Mouse (Mus musculus) stomach, embryonic 14.5 days (tissue): ENCODE measurements around the gene Rab42. TPM values are rescaled to one million over a fixed set of nuclear protein-coding genes. Genes with fewer than 3 reads are reported as not detected.
"Not testable (repeated sequence)": the region's sequence is repeated elsewhere in the genome, so short reads cannot be mapped to it uniquely, and the experiment has no call there.

Experiments
- ATAC-seq: fragments of 200-750 bp; cut with Nextera tagmentation; 2 replicates; pipeline ENCODE4 v1.8.0; 2017; ENCODE audit warnings: low read depth, moderate TSS enrichment; ENCODE audit not compliant: insufficient number of reproducible peaks, insufficient read depth, low FRiP score
- H3K27ac ChIP-seq: fragments of 300-500 bp; sonication (generic); 2 replicates; pipeline ENCODE4 v1.5.1; 2014; ENCODE audit warnings: mild to moderate bottlenecking, low read length, moderate library complexity, mixed read lengths
- H3K27me3 ChIP-seq: fragments of 300-500 bp; sonication (generic); 2 replicates; pipeline ENCODE4 v1.6.1; 2014; ENCODE audit warnings: low read length, control low read depth, mixed read lengths; ENCODE audit not compliant: control insufficient read depth, insufficient read depth
- H3K36me3 ChIP-seq: fragments of 300-500 bp; sonication (generic); 2 replicates; pipeline ENCODE4 v1.6.1; 2014; ENCODE audit warnings: mild to moderate bottlenecking, control low read depth, low read length, moderate library complexity, mixed read lengths; ENCODE audit not compliant: control insufficient read depth, insufficient read depth
- H3K4me1 ChIP-seq: fragments of 300-500 bp; sonication (generic); 2 replicates; pipeline ENCODE4 v1.6.1; 2014; ENCODE audit warnings: low read length, control low read depth, mixed read lengths; ENCODE audit not compliant: control insufficient read depth, insufficient read depth
- H3K4me2 ChIP-seq: fragments of 300-500 bp; sonication (generic); replicated peaks from 2 replicates; pipeline ENCODE4 v1.6.1; 2014; ENCODE audit warnings: low read depth, low read length, control low read depth
- H3K4me3 ChIP-seq: fragments of 300-500 bp; sonication (generic); 2 replicates; pipeline ENCODE4 v1.5.1; 2014; ENCODE audit warnings: low read depth, low read length, control low read depth
- H3K9ac ChIP-seq: fragments of 300-500 bp; sonication (generic); replicated peaks from 2 replicates; pipeline ENCODE4 v1.6.1; 2014; ENCODE audit warnings: low read depth, mild to moderate bottlenecking, control low read depth, low read length, moderate library complexity, mixed read lengths
- H3K9me3 ChIP-seq: fragments of 300-500 bp; sonication (generic); 2 replicates; pipeline ENCODE4 v1.6.1; 2016; ENCODE audit warnings: low read depth, low read length, control low read depth; ENCODE audit not compliant: control insufficient read depth
- WGBS: fragments of 180-500 bp; shearing (Covaris S2); extraction: QIAGEN DNeasy Blood & Tissue Kit; methylation state at CpG from one replicate; pipeline ENCODE4 v1.1.7; 2014; 5-methylcytosine and 5-hydroxymethylcytosine counted together
- polyA plus RNA-seq: library from polyadenylated mRNA; unstranded; fragments of >200 nt; fragmentation: Nextera tagmentation; extraction: Ambion mirVana; gene quantifications from 2 replicates; pipeline ENCODE4 v1.2.1, GENCODE M21; 2014

Rab42 gene
- polyA plus RNA-seq, 1 experiment from 2014 or later, result 2.6 TPM

GRCm38 (mm10) chr4:132309140-132309848 lies 6.1 kb upstream of the Rab42 start:
- Histone ChIP-seq H3K27me3 (no peaks in the 10 kb centered on the region), H3K27ac (peak overlapping the region; percentile 93), H3K4me1 (0 out of 2 replicates have a peak, but pooled peaks cover 4% of the 10 kb centered on the region), H3K9me3 (no peaks in the 10 kb centered on the region), H3K4me2 (peak overlapping the region; percentile 65), H3K36me3 (peaks cover 29% of the 10 kb centered on the region), H3K4me3 (peak overlapping the region; percentile 89), H3K9ac (peak overlapping the region; percentile 94)
- 2% methylated on average over 15 of the region's 15 CpGs for WGBS
- no peak for ATAC-seq

- Histone ChIP-seq H3K9ac (peak overlapping the region; percentile 94), H3K27me3 (no peaks in the 10 kb centered on the region), H3K27ac (peak overlapping the region; percentile 93), H3K4me1 (0 out of 2 replicates have a peak, but pooled peaks cover 4% of the 10 kb centered on the region), H3K4me2 (peak overlapping the region; percentile 65), H3K4me3 (peak overlapping the region; percentile 89), H3K9me3 (no peaks in the 10 kb centered on the region), H3K36me3 (peaks cover 22% of the 10 kb centered on the region)
- WGBS, result under 1% methylated on average over 41 of the region's 41 CpGs
- peak; percentile 90 for ATAC-seq
Measured at GRCm38 (mm10) chr4:132308437-132309139, 5.4 kb upstream of the Rab42 start.

DNA sequence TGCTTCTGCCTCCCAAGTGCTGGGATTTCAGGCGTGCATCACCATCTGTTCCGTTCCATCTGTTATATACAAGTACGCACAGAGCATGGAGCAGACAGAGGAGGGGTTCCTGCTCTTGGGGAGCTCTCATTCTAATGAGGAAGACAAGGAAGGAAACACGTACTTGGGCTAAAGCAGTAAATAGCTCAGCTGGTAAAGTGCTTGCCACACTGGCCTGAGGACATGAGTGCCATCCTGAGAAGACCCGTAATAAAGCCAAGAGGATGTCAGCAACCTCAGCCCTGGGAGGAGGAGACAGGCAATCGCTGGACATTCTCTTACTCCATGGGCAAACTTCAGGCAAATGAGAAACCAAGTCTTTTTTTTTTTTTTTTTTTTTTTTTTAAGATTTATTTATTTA lies 2.8 kb upstream of the Rab42 start:
- Histone ChIP-seq H3K27me3 (no peaks in the 10 kb centered on the region), H3K9ac (no peak overlapping the region), H3K4me2 (no peak overlapping the region), H3K27ac (no peak overlapping the region), H3K4me3 (no peak overlapping the region), H3K4me1 (0 out of 2 replicates have a peak, but pooled peaks cover 10% of the 10 kb centered on the region), H3K36me3 (peaks cover 14% of the 10 kb centered on the region), H3K9me3 (no peaks in the 10 kb centered on the region)
- no peak for ATAC-seq
- 77% methylated on average over 6 of the region's 6 CpGs for WGBS

DNA sequence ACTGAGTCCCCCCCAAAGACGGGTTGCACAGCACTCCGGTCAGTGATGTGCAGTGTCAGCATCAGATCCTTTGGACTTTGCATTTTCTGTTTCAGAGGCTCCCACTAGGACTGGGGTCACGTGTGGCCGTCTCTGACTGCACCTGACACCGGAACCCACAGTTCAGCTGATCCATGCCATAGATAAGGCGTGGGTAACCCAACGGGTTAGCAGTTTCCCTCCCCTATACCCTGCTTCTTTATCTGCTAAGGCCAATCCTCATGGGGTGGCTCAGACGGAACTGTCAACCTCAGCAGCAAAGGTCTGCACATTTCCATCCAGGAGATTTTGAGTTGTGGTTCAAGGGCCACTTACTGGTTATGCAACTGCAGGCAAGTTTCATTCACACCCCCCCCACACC lies 2.1 kb upstream of the Rab42 start:
- Histone ChIP-seq H3K27ac (no peak overlapping the region), H3K9ac (no peak overlapping the region), H3K36me3 (peaks cover 7% of the 10 kb centered on the region), H3K9me3 (no peaks in the 10 kb centered on the region), H3K4me1 (0 out of 2 replicates have a peak, but pooled peaks cover 8% of the 10 kb centered on the region), H3K4me3 (no peak overlapping the region), H3K4me2 (no peak overlapping the region), H3K27me3 (no peaks in the 10 kb centered on the region)
- ATAC-seq, result no peak
- 75% methylated on average over 8 of the region's 8 CpGs for WGBS

GRCm38 (mm10) chr4:132303484-132303883 lies 299 bp upstream of the Rab42 start:
- not testable (repeated sequence) for H3K9ac ChIP-seq, ATAC-seq, H3K27ac ChIP-seq

DNA sequence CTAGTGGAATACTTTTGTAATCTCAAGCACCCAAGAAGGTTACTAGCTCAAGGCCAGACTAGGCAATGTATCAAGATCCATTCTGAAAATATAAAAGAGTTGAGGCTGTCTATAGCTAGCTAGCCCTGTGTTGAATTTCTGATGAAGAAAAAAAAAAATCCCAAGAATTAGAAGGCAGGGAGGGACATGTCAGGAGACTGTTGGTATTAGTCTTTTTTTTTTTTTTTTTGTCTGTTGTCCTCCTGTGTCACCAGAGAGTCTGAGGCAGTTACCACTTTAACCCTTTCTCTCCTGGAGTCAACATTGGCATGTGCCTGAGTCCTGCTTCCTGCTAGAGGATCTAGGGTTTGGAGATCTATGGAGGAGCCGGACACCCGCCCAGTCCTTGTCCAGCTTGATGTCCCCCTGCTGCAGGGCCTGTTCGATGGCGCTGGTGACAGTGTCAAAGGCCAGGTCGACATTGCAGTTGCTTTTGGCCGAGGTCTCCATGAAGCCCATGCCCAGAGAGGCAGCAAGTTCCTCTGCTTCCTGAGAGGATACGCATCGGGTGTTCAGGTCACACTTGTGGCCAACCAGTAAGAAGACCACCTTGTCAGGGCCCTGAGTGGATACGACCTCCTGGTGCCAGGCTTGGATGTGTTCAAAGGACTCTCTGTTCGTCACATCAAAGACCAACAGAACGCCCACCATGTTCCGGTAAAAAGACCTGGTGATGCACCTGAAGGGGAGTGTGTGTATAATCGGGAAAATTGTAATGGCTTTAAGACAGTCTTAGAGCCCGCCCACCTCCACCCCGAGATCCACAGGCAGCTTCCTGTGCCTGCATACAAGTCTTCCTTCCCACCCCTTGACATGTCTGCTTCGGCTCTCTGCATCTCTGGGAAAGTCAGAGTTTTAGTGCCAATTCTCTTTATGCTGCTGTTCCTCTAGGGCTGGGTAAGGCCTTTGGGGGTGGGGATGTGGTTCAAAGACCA lies 933 bp downstream of the Rab42 start:
- Histone ChIP-seq H3K9me3 (no peaks in the 10 kb centered on the region), H3K4me3 (peak overlapping the region; percentile 38), H3K27me3 (no peaks in the 10 kb centered on the region), H3K27ac (no peak overlapping the region), H3K4me1 (0 out of 2 replicates have a peak, but pooled peaks cover 6% of the 10 kb centered on the region), H3K4me2 (peak overlapping the region; percentile 70), H3K36me3 (no peaks in the 10 kb centered on the region), H3K9ac (peak overlapping the region; percentile 50; the same call in 1 of the 2 replicates)
- 65% methylated on average over 16 of the region's 16 CpGs for WGBS
- no peak for ATAC-seq

More at GRCm38 (mm10) chr4:132303484-132303883, 299 bp upstream of the Rab42 start:
- not testable (repeated sequence) for H3K4me1 ChIP-seq, H3K27me3 ChIP-seq, H3K36me3 ChIP-seq, H3K9me3 ChIP-seq
- H3K4me2 ChIP-seq, result peak overlapping the region; percentile 70
- peak overlapping the region; percentile 38 for H3K4me3 ChIP-seq
- WGBS, result 39% methylated on average over 6 of the region's 6 CpGs

DNA sequence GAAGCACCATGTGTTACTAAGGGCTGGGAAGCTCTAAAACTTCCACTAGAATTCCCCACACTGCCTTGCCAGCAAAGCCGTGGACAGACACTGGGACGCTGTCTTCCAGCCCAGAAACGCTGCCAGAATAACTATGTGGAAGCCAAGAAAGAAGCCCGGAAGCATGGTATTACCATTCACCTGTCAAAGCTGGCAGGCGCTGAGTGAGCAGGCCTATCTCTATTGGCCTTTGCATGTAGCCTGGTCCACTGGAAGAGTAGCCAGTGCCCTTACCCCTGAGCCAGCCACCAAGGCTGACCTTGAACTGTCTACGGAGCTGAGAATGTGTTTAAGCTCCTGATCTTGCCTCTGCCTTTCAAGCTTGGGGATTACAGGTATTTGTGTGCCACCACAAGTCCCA lies 1.7 kb downstream of the Rab42 start:
- H3K4me3 ChIP-seq, result no peak overlapping the region
- H3K4me1 ChIP-seq, result 0 out of 2 replicates have a peak, but pooled peaks cover 6% of the 10 kb centered on the region
- no peak overlapping the region for H3K9ac ChIP-seq
- no peak for ATAC-seq
- no peak overlapping the region for H3K27ac ChIP-seq
- no peaks in the 10 kb centered on the region for H3K36me3 ChIP-seq
- no peaks in the 10 kb centered on the region for H3K27me3 ChIP-seq
- 87% methylated on average over 6 of the region's 6 CpGs for WGBS
- no peaks in the 10 kb centered on the region for H3K9me3 ChIP-seq
- no peak overlapping the region for H3K4me2 ChIP-seq

DNA sequence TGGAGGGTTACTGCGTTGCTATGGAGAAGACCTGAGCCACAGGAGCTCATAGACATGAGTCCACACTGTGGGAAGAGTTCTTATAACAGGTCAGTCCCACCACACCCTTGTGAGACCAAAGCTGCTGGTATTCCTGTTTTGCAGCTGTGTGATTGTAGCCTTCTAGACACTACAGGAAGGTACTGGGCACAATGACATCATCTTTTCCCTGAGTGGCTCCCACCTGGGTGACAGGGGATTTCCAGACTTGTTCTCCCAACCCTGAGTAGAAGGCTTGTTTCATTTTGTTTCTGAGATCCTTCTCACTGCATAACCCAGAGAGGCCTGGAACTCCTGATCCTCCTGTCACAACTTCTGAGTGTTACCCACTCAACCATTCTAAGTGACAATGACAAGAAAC lies 3.3 kb downstream of the Rab42 start:
- Histone ChIP-seq H3K27me3 (no peaks in the 10 kb centered on the region), H3K9ac (no peak overlapping the region), H3K9me3 (no peaks in the 10 kb centered on the region), H3K27ac (no peak overlapping the region), H3K4me1 (0 out of 2 replicates have a peak, but pooled peaks cover 6% of the 10 kb centered on the region), H3K4me2 (no peak overlapping the region), H3K36me3 (no peaks in the 10 kb centered on the region), H3K4me3 (no peak overlapping the region)
- 91% methylated on average over 1 of the region's 1 CpGs for whole genome bisulfite sequencing
- ATAC-seq, result no peak
